Mouse (Mus musculus) neural tube, embryonic 10.5 days (tissue): ENCODE results near the gene Fntb.
A peak's percentile ranks its signal among the peaks of the same experiment; 100 is the strongest.

Source experiments
- DNase-seq: peaks from one replicate; pipeline ENCODE4 v3.0.0-alpha.2; 2017; ENCODE audit warnings: low spot score; ENCODE audit errors: extremely low spot score

Fntb gene

DNA sequence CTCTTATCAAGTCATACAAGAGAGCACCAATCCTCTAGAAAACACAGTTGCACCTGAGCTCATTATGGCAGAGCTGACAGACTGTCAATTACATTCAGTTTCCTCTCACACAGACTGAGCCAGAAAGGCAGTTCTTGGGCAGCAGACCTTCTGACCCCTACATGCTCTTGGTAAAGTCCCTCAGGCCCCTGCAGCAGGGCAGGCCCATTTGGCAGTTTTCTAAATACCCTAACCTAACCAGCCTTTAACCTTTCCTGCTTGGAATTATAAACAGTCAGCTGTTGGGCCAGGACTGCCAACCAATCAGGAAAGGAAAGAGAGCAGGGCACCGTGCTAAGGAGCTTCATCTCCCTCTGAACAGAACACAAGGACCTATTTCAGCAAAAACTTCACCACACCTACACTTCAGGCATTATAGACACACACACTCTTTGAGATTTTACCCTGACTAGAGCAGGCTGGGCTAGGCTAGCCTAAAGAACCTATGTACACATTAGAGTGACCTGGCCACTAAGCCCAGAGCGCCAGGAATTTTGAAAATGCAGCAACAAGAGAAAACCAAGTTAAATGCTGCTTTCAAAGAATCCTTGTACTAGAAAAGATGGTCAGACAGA is 188.5 kb downstream of the Fntb start:
- DNase-seq: no peak

DNA sequence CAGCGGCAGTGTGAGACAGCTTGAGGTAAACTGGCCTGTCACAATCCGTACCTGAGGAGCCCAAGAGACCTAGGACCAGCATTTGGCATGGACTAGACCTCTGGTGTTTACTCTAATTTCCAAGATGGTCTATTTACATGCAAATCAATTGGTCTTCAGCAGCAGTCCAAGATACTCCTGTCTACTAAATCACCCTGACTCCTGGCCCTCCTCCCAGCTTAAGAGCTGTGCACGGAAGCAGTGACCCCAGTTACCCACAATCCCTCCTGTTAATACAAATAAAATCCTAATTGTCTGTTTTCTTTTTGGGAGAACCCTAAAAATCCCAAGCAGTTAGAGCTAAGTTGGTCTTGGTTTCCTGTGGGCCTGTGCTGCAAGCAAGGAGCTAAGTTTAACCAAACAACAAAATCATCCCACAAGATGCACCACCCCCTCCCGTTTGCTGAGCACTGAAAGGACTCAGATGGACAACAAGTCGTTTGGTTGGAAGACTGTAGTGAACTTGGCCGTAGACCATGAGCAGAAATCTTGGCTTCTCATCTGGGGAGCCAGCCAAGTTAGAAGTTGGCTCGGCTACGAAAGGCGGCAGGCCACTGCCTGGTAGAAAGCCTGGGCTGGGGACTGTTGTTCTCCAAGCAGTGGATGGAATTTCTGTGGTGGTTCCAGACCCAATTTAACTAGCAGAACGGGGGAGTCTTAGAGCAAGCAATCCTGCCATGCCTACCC is 189.5 kb downstream of the Fntb start:
- DNase-seq: no peak

DNA sequence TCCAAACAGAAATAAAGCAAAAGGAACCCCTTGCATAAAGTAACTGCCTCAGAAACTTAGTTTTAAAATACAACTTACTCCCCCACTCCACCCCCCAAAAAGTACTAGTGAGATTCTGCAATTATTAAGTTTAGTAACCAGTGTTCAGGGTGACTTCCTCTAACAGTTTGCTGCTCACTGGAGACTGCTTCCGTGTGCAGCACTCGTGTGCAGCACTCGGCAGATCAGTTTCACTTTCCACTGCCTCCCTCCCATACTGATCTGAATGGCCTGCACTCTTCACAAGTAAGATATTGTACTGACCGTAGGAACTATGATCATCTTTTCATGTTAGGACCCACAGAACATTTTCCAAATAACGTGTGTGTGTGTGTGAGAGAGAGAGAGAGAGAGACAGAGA is 192.3 kb downstream of the Fntb start:
- no peak for DNase-seq

DNA sequence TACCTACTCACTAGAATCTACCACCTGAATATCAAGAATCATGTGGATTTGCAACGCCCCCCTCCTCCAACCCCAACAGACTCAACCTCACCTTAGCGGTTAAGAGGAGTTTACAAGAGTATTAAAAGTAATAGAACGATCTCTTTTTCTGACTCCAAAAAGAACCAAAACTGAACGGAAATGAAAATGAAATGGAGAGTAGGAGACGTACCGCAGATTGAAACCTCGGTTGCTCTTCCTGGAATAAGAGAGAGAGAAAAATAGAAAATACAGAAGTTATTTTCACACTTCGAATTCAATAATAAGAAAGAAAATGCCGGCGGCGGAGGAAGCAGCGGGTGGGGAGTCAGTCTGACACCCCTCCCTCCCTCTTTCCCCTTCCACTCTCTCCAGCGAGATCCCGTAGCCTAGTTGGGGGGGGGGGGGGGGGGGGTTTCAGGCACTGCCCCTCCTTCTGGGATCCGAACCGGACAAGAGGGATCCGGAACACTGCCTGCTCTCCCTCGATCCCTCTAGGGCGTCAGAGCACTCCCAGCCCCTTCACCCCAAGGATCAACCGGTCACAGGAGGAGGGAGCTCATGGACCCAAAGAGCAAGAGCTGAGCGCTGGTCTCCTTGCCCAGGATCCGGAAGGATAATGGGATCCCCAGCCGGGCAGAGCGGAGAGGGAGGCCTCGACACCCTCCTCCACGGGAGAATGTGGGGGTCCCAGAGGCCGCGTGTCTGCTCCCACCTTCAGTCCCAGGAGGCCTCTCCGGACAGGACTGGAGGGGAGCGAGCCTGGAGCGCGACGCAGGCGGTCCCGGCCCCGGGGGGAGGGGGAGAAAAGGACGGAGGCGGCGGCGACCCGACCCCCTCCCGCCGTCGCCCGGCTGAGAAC is 195.9 kb downstream of the Fntb start:
- DNase-seq: no peak

GRCm38 (mm10) chr12:76961932-76962891 is 196.8 kb downstream of the Fntb start, which contains the start of gene Max:
TSS of gene Max (minus strand) at chr12:76962201.
- peak; percentile 96 for DNase-seq

DNA sequence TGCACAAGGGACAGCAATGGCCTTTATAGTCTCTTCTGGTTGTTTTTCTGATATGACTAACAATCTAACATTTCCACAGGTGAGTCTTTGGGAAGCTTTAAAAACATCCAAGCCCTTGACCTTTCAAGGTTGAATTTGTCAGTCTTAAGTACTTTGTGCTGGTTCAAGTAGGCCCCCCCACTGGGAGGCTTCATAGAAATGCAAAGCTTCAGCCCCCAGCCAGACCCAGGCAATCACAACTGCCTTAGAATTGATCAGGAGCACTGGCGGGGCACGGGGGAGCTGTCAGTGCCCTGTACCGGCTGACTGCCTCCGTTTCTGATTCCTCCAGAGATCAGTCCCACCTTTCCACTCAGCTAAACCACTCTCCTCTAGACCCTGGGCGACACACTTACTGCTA is 199.7 kb downstream of the Fntb start:
- no peak for DNase-seq

- no peak for DNase-seq
Measured at GRCm38 (mm10) chr12:76965876-76966275, 200.5 kb downstream of the Fntb start.
